Mouse (Mus musculus): Measurements from ENCODE around the gene Usp8.

The Usp8 gene

GRCm38 (mm10) chr2:126706759-126707437 lies at the start of gene Usp8:
TSS of gene Usp8 (plus strand) at chr2:126707328.
- DNase-seq (ENCODE audit: low read depth, low spot score), result peak; percentile 98

GRCm38 (mm10) chr2:126663481-126663880 lies 43.6 kb upstream of the Usp8 start:
- DNase-seq (ENCODE audit: low read depth, low spot score), result peak; percentile 26

GRCm38 (mm10) chr2:126665984-126666383 lies 41.1 kb upstream of the Usp8 start:
- no peak for DNase-seq (ENCODE audit: low read depth, low spot score)

- no peak for DNase-seq (ENCODE audit: low read depth, low spot score)
Measured at GRCm38 (mm10) chr2:126668621-126669252, 38.4 kb upstream of the Usp8 start.

GRCm38 (mm10) chr2:126673317-126674242 lies 33.5 kb upstream of the Usp8 start:
- no peak for DNase-seq (ENCODE audit: low read depth, low spot score)

- DNase-seq (ENCODE audit: low read depth, low spot score), result no peak
Measured at GRCm38 (mm10) chr2:126674441-126675168, 32.5 kb upstream of the Usp8 start.

GRCm38 (mm10) chr2:126675169-126676121 lies 31.7 kb upstream of the Usp8 start:
- peak; percentile 93 for DNase-seq (ENCODE audit: low read depth, low spot score)

GRCm38 (mm10) chr2:126676122-126676515 lies 31.0 kb upstream of the Usp8 start, which contains the start of gene Gabpb1:
TSS of gene Gabpb1 (minus strand) at chr2:126676337.
- DNase-seq (ENCODE audit: low read depth, low spot score), result no peak

GRCm38 (mm10) chr2:126677366-126677765 lies 29.8 kb upstream of the Usp8 start:
- no peak for DNase-seq (ENCODE audit: low read depth, low spot score)

- no peak for DNase-seq (ENCODE audit: low read depth, low spot score)
Measured at GRCm38 (mm10) chr2:126682333-126682732, 24.8 kb upstream of the Usp8 start.

- DNase-seq (ENCODE audit: low read depth, low spot score), result peak; percentile 40
Measured at GRCm38 (mm10) chr2:126682937-126683336, 24.2 kb upstream of the Usp8 start.

- no peak for DNase-seq (ENCODE audit: low read depth, low spot score)
Measured at GRCm38 (mm10) chr2:126691290-126691689, 15.8 kb upstream of the Usp8 start.

GRCm38 (mm10) chr2:126695285-126695684 lies 11.8 kb upstream of the Usp8 start:
- DNase-seq (ENCODE audit: low read depth, low spot score), result no peak

- DNase-seq (ENCODE audit: low read depth, low spot score), result no peak
Measured at GRCm38 (mm10) chr2:126707438-126707779, 281 bp downstream of the Usp8 start.

GRCm38 (mm10) chr2:126708361-126708760 lies 1.2 kb downstream of the Usp8 start:
- no peak for DNase-seq (ENCODE audit: low read depth, low spot score)

- DNase-seq (ENCODE audit: low read depth, low spot score), result no peak
Measured at GRCm38 (mm10) chr2:126712526-126712925, 5.4 kb downstream of the Usp8 start.

GRCm38 (mm10) chr2:126712950-126713349 lies 5.8 kb downstream of the Usp8 start:
- DNase-seq (ENCODE audit: low read depth, low spot score), result no peak

GRCm38 (mm10) chr2:126729207-126729606 lies 22.1 kb downstream of the Usp8 start:
- no peak for DNase-seq (ENCODE audit: low read depth, low spot score)

- DNase-seq (ENCODE audit: low read depth, low spot score), result no peak
Measured at GRCm38 (mm10) chr2:126730502-126730901, 23.4 kb downstream of the Usp8 start.

- peak; percentile 27 for DNase-seq (ENCODE audit: low read depth, low spot score)
Measured at GRCm38 (mm10) chr2:126735339-126736073, 28.4 kb downstream of the Usp8 start.
